Mouse (Mus musculus): Measurements from ENCODE around the gene Gpr137c. TPM values are rescaled to one million over a fixed set of nuclear protein-coding genes. Genes with fewer than 3 reads are reported as not detected.

The Gpr137c gene
- total and polyA plus RNA-seq, 3 experiments, result 0.07 to 0.55 TPM; not detected in 1

- Histone ChIP-seq H3K79me2 (replicated peaks; ENCODE audit: control insufficient read depth, extremely low read depth, insufficient read depth, poor library complexity, severe bottlenecking) (no peaks in the 10 kb centered on the region), H3K4me1 (ENCODE audit: control insufficient read depth in 1 of 2, insufficient read depth in 2 of 2) (peaks cover 0 to 10% of the 10 kb centered on the region in 2 experiments; a peak in 1 of 4 replicates), H3K4me2 (ENCODE audit: insufficient read depth, low read depth, poor library complexity, severe bottlenecking) (no peak overlapping the region), H3K4me3 (replicated peaks in 1 of 3; ENCODE audit: low read depth in 2 of 3, low read length in 2 of 3, poor library complexity in 1 of 3) (no peak overlapping the region), H3K27ac (ENCODE audit: insufficient read depth, low read depth) (no peak overlapping the region), H3K27me3 (replicated peaks) (no peaks in the 10 kb centered on the region), H3K9ac (ENCODE audit: insufficient read depth, low read depth) (no peak overlapping the region), H3K36me3 (replicated peaks in 1 of 2; ENCODE audit: control insufficient read depth in 1 of 2, insufficient read depth in 1 of 2, low read length in 1 of 2) (peaks cover 0 to 10% of the 10 kb centered on the region in 2 experiments), H3K9me3 (replicated peaks; ENCODE audit: low read length) (no peaks in the 10 kb centered on the region)
- TF ChIP-seq TBP (conservative IDR thresholded peaks at IDR 0.05; ENCODE audit: low read depth, low read length), result peak; percentile 74
- no peak for TF ChIP-seq UBTF (IDR thresholded peaks at IDR 0.05; ENCODE audit: low read depth, low read length)
- dilution Hi-C loops (cut with MboI; ENCODE audit: extremely low pct_ligation_motif_present, extremely low pct_unique_long_range_greater_than_20kb, low sequenced_read_pairs), result no loop called here
- no peak for DNase-seq (ENCODE audit: extremely low read depth)
- in situ Hi-C loops (cut with MboI; ENCODE audit: low pct_ligation_motif_present, low pct_unique_long_range_greater_than_20kb, low sequenced_read_pairs), result no loop called here
Measured at GRCm38 (mm10) chr14:45179606-45180005, 39.9 kb upstream of the Gpr137c start.

GRCm38 (mm10) chr14:45181611-45182010, 37.9 kb upstream of the Gpr137c start:
- no peak overlapping the region for H3K4me2 ChIP-seq (ENCODE audit: insufficient read depth, low read depth, poor library complexity, severe bottlenecking)
- in situ Hi-C loops (cut with MboI; ENCODE audit: low pct_ligation_motif_present, low pct_unique_long_range_greater_than_20kb, low sequenced_read_pairs), result no loop called here

GRCm38 (mm10) chr14:45190999-45191398, 28.5 kb upstream of the Gpr137c start:
- no peak overlapping the region for H3K4me2 ChIP-seq (ENCODE audit: insufficient read depth, low read depth, poor library complexity, severe bottlenecking)
- DNase-seq (ENCODE audit: extremely low read depth), result no peak
- no peak overlapping the region for H3K4me3 ChIP-seq (replicated peaks in 1 of 3; ENCODE audit: low read depth in 2 of 3, low read length in 2 of 3, poor library complexity in 1 of 3)
- no peak for TF ChIP-seq MAZ (IDR thresholded peaks at IDR 0.05; ENCODE audit: low read depth, low read length)
- no peak for TF ChIP-seq NRF1 (IDR thresholded peaks at IDR 0.05; ENCODE audit: low read depth, low read length)
- no peak for TF ChIP-seq MAX (IDR thresholded peaks at IDR 0.05; ENCODE audit: low read length)
- TF ChIP-seq CTCF (conservative IDR thresholded peaks at IDR 0.05 in 1 of 2, IDR thresholded peaks at IDR 0.05 in 1 of 2; ENCODE audit: low read depth in 2 of 2, low read length in 2 of 2), result no peak
- no peak for TF ChIP-seq NELFE (IDR thresholded peaks at IDR 0.05; ENCODE audit: low read depth, low read length)
- TF ChIP-seq UBTF (IDR thresholded peaks at IDR 0.05; ENCODE audit: low read depth, low read length), result no peak
- TF ChIP-seq ZKSCAN1 (IDR thresholded peaks at IDR 0.05; ENCODE audit: borderline replicate concordance, low read depth, low read length), result no peak
- no peak for TF ChIP-seq CHD1 (IDR thresholded peaks at IDR 0.05; ENCODE audit: low read depth, low read length)
- no peak overlapping the region for H3K9ac ChIP-seq (ENCODE audit: insufficient read depth, low read depth)
- H3K4me1 ChIP-seq (ENCODE audit: control insufficient read depth in 1 of 2, insufficient read depth in 2 of 2), result peaks cover 0 to 7% of the 10 kb centered on the region in 2 experiments; a peak in 2 of 4 replicates
- peaks cover 0 to 2% of the 10 kb centered on the region in 2 experiments for H3K36me3 ChIP-seq (replicated peaks in 1 of 2; ENCODE audit: control insufficient read depth in 1 of 2, insufficient read depth in 1 of 2, low read length in 1 of 2)
- H3K9me3 ChIP-seq (replicated peaks; ENCODE audit: low read length), result no peaks in the 10 kb centered on the region
- in situ Hi-C loops (cut with MboI; ENCODE audit: low pct_ligation_motif_present, low pct_unique_long_range_greater_than_20kb, low sequenced_read_pairs), result no loop called here
- dilution Hi-C loops (cut with MboI; ENCODE audit: extremely low pct_ligation_motif_present, extremely low pct_unique_long_range_greater_than_20kb, low sequenced_read_pairs), result no loop called here
- no peak overlapping the region for H3K27ac ChIP-seq (ENCODE audit: insufficient read depth, low read depth)
- no peaks in the 10 kb centered on the region for H3K27me3 ChIP-seq (replicated peaks)
- no peaks in the 10 kb centered on the region for H3K79me2 ChIP-seq (replicated peaks; ENCODE audit: control insufficient read depth, extremely low read depth, insufficient read depth, poor library complexity, severe bottlenecking)

More at GRCm38 (mm10) chr14:45181611-45182010, 37.9 kb upstream of the Gpr137c start:
- peaks cover 0 to 12% of the 10 kb centered on the region in 2 experiments for H3K36me3 ChIP-seq (replicated peaks in 1 of 2; ENCODE audit: control insufficient read depth in 1 of 2, insufficient read depth in 1 of 2, low read length in 1 of 2)
- no peak overlapping the region for H3K4me3 ChIP-seq (replicated peaks in 1 of 3; ENCODE audit: low read depth in 2 of 3, low read length in 2 of 3, poor library complexity in 1 of 3)
- no peak overlapping the region for H3K9ac ChIP-seq (ENCODE audit: insufficient read depth, low read depth)
- no peaks in the 10 kb centered on the region for H3K79me2 ChIP-seq (replicated peaks; ENCODE audit: control insufficient read depth, extremely low read depth, insufficient read depth, poor library complexity, severe bottlenecking)
- no peak for TF ChIP-seq PAX5 (IDR thresholded peaks at IDR 0.05; ENCODE audit: low read length)
- TF ChIP-seq POLR2A (IDR thresholded peaks at IDR 0.05; ENCODE audit: low read depth, low read length), result no peak
- TF ChIP-seq TCF12 (IDR thresholded peaks at IDR 0.05; ENCODE audit: low read depth, low read length), result no peak
- TF ChIP-seq USF2 (conservative IDR thresholded peaks at IDR 0.05; ENCODE audit: low read depth, low read length), result no peak
- TF ChIP-seq E2F4 (IDR thresholded peaks at IDR 0.05; ENCODE audit: insufficient replicate concordance, low read depth, low read length), result no peak
- no peak for TF ChIP-seq MEF2A (IDR thresholded peaks at IDR 0.05; ENCODE audit: borderline replicate concordance, low read depth, low read length)
- TF ChIP-seq NELFE (IDR thresholded peaks at IDR 0.05; ENCODE audit: low read depth, low read length), result no peak
- no peak for TF ChIP-seq EP300 (IDR thresholded peaks at IDR 0.05; ENCODE audit: low read length)
- no peak for TF ChIP-seq CTCF (conservative IDR thresholded peaks at IDR 0.05 in 1 of 2, IDR thresholded peaks at IDR 0.05 in 1 of 2; ENCODE audit: low read depth in 2 of 2, low read length in 2 of 2)
- no peak for TF ChIP-seq SIN3A (IDR thresholded peaks at IDR 0.05; ENCODE audit: low read length)
- TF ChIP-seq NRF1 (IDR thresholded peaks at IDR 0.05; ENCODE audit: low read depth, low read length), result no peak
- TF ChIP-seq BHLHE40 (IDR thresholded peaks at IDR 0.05; ENCODE audit: low read depth, low read length), result no peak
- TF ChIP-seq MYC (IDR thresholded peaks at IDR 0.05; ENCODE audit: low read depth, low read length), result no peak
- TF ChIP-seq ETS1 (conservative IDR thresholded peaks at IDR 0.05; ENCODE audit: low read depth, low read length), result no peak
- no peak for TF ChIP-seq UBTF (IDR thresholded peaks at IDR 0.05; ENCODE audit: low read depth, low read length)
- TF ChIP-seq CHD2 (IDR thresholded peaks at IDR 0.05; ENCODE audit: low read length), result no peak
- TF ChIP-seq ZC3H11A (IDR thresholded peaks at IDR 0.05; ENCODE audit: low read depth, low read length), result no peak
- no peak overlapping the region for H3K27ac ChIP-seq (ENCODE audit: insufficient read depth, low read depth)
- peaks cover 0 to 4% of the 10 kb centered on the region in 2 experiments; a peak in 1 of 4 replicates for H3K4me1 ChIP-seq (ENCODE audit: control insufficient read depth in 1 of 2, insufficient read depth in 2 of 2)
- DNase-seq (ENCODE audit: extremely low read depth), result no peak
- no peaks in the 10 kb centered on the region for H3K27me3 ChIP-seq (replicated peaks)
- no peaks in the 10 kb centered on the region for H3K9me3 ChIP-seq (replicated peaks; ENCODE audit: low read length)
- dilution Hi-C loops (cut with MboI; ENCODE audit: extremely low pct_ligation_motif_present, extremely low pct_unique_long_range_greater_than_20kb, low sequenced_read_pairs), result no loop called here
